Comparison of ENCODE assay signal across 8 mouse cellular contexts in the genomic region with DNA sequence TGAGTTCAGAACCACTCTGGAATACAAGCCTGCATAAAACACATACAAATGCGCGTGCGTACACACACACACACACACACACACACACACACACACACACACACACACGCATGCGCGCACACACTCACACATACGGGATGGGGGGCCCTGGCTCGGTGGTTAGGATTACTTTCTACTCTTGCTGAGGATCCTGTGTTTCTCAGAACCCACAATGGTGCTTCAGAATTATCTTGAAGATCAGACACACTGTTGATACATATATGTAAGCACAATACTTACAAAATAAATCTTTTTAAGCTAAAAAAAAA. TPM values are rescaled to one million over a fixed set of nuclear protein-coding genes. Genes with fewer than 3 reads are reported as not detected.
DNase-seq lines count a peak whose midpoint lies in the region; ATAC-seq lines count a peak whose summit lies in the region.

No protein-coding gene starts in this region.

- no peak overlapping the region for H3K9ac ChIP-seq in lung, embryonic 15.5 days
- no peak overlapping the region for H3K9ac ChIP-seq in forebrain, embryonic 12.5 days
- no peak overlapping the region for H3K9ac ChIP-seq in neural tube, embryonic 14.5 days (replicated peaks; ENCODE audit: low read depth, low read length)

- H3K4me1 ChIP-seq in lung, embryonic 15.5 days: peaks cover 12% of the 10 kb centered on the region
- peaks cover 16% of the 10 kb centered on the region for H3K4me1 ChIP-seq in forebrain, embryonic 12.5 days
- H3K4me1 ChIP-seq in limb, embryonic 10.5 days: peaks cover 14% of the 10 kb centered on the region
- peaks cover 8% of the 10 kb centered on the region for H3K4me1 ChIP-seq in neural tube, embryonic 14.5 days (ENCODE audit: control insufficient read depth, insufficient read depth, low read length)

- H3K4me2 ChIP-seq in lung, embryonic 15.5 days: peak overlapping the region; percentile 64; the same call in 1 of the 2 replicates
- peak overlapping the region; percentile 43; the same call in 1 of the 2 replicates for H3K4me2 ChIP-seq in forebrain, embryonic 12.5 days
- H3K4me2 ChIP-seq in neural tube, embryonic 14.5 days (ENCODE audit: low read depth, low read length): peak overlapping the region; percentile 30; the same call in 1 of the 2 replicates

- WGBS in lung, embryonic 15.5 days: 83% methylated on average over 8 of the region's 8 CpGs
- WGBS in forebrain, embryonic 12.5 days: 91% methylated on average over 8 of the region's 8 CpGs
- 81% methylated on average over 8 of the region's 8 CpGs for WGBS in limb, embryonic 10.5 days
- WGBS in neural tube, embryonic 14.5 days: 81% methylated on average over 8 of the region's 8 CpGs

- ATAC-seq in lung, embryonic 15.5 days (ENCODE audit: borderline replicate concordance, extremely low read depth, low FRiP score, low TSS enrichment): no peak
- ATAC-seq in forebrain, embryonic 12.5 days (ENCODE audit: low FRiP score): peak; percentile 21; the same call in 1 of the 2 replicates
- no peak; the same call in 1 of the 2 replicates for ATAC-seq in neural tube, embryonic 14.5 days (ENCODE audit: low read depth)

- H3K36me3 ChIP-seq in lung, embryonic 15.5 days: no peaks in the 10 kb centered on the region
- no peaks in the 10 kb centered on the region for H3K36me3 ChIP-seq in forebrain, embryonic 12.5 days (replicated peaks)
- H3K36me3 ChIP-seq in limb, embryonic 10.5 days: no peaks in the 10 kb centered on the region
- H3K36me3 ChIP-seq in neural tube, embryonic 14.5 days (ENCODE audit: control insufficient read depth, insufficient read depth, low read length): no peaks in the 10 kb centered on the region

- no peak overlapping the region for H3K27ac ChIP-seq in lung, embryonic 15.5 days
- no peak overlapping the region for H3K27ac ChIP-seq in forebrain, embryonic 12.5 days
- peak overlapping the region; percentile 86; the same call in 1 of the 2 replicates for H3K27ac ChIP-seq in limb, embryonic 10.5 days
- no peak overlapping the region for H3K27ac ChIP-seq in neural tube, embryonic 14.5 days (ENCODE audit: low read depth, low read length)

- DNase-seq in lung, adult 18-20 months: no peak
- DNase-seq in limb, embryonic 10.5 days (ENCODE audit: low spot score): no peak
- no peak for DNase-seq in thymus, postnatal 14 days
- DNase-seq in gastrocnemius, adult 18-20 months (ENCODE audit: low spot score): no peak
- DNase-seq in urinary bladder, adult 2 months (ENCODE audit: low spot score): no peak

- H3K9me3 ChIP-seq in lung, embryonic 15.5 days: no peaks in the 10 kb centered on the region
- H3K9me3 ChIP-seq in forebrain, embryonic 12.5 days: no peaks in the 10 kb centered on the region
- no peaks in the 10 kb centered on the region for H3K9me3 ChIP-seq in limb, embryonic 10.5 days (replicated peaks)
- no peaks in the 10 kb centered on the region for H3K9me3 ChIP-seq in neural tube, embryonic 14.5 days (ENCODE audit: control insufficient read depth, low read length)

- H3K27me3 ChIP-seq in lung, embryonic 15.5 days: no peaks in the 10 kb centered on the region
- no peaks in the 10 kb centered on the region for H3K27me3 ChIP-seq in forebrain, embryonic 12.5 days
- H3K27me3 ChIP-seq in limb, embryonic 10.5 days (ENCODE audit: low read depth, poor library complexity, severe bottlenecking): no peaks in the 10 kb centered on the region
- no peaks in the 10 kb centered on the region for H3K27me3 ChIP-seq in neural tube, embryonic 14.5 days (ENCODE audit: control insufficient read depth, insufficient read depth, low read length)

- H3K4me3 ChIP-seq in lung, embryonic 15.5 days: no peak overlapping the region
- H3K4me3 ChIP-seq in forebrain, embryonic 12.5 days (replicated peaks): peak overlapping the region; percentile 80
- peak overlapping the region; percentile 94 for H3K4me3 ChIP-seq in limb, embryonic 10.5 days
- H3K4me3 ChIP-seq in neural tube, embryonic 14.5 days (ENCODE audit: low read depth, low read length): no peak overlapping the region

RNA-seq across cellular contexts. Expression of gene Ubac1, which starts 0.7 kb away (rescaled TPM):
- 70.3 and 71.7 TPM in 2 replicates for polyA plus RNA-seq in lung, embryonic 15.5 days (2015; fragmentation: Nextera tagmentation; extraction: Ambion mirVana)
- polyA plus RNA-seq in forebrain, embryonic 12.5 days (2016; fragmentation: Nextera tagmentation; extraction: Ambion mirVana): 86.7 and 88.6 TPM in 2 replicates
- 95.5 and 95.6 TPM in 2 replicates for polyA plus RNA-seq in limb, embryonic 10.5 days (2016; fragmentation: Nextera tagmentation; extraction: Ambion mirVana)
- 154 and 155 TPM in 2 replicates for polyA plus RNA-seq in neural tube, embryonic 14.5 days (2014; fragmentation: Nextera tagmentation; extraction: Ambion mirVana)
- 100 to 1,000 TPM; 210 to 235 TPM for total RNA-seq in gastrocnemius, adult 18-20 months (2021)
- 56.6 and 62.4 TPM in 2 replicates for polyA plus RNA-seq in urinary bladder, adult 2 months (2012; rRNA removed)

RNA-seq across cellular contexts. Expression of gene Camsap1, which starts 39.1 kb away (rescaled TPM):
- polyA plus RNA-seq in lung, embryonic 15.5 days (2015; fragmentation: Nextera tagmentation; extraction: Ambion mirVana): 14.8 and 20.4 TPM in 2 replicates
- polyA plus RNA-seq in forebrain, embryonic 12.5 days (2016; fragmentation: Nextera tagmentation; extraction: Ambion mirVana): 71.7 and 80.5 TPM in 2 replicates
- 30.5 and 34.7 TPM in 2 replicates for polyA plus RNA-seq in limb, embryonic 10.5 days (2016; fragmentation: Nextera tagmentation; extraction: Ambion mirVana)
- polyA plus RNA-seq in neural tube, embryonic 14.5 days (2014; fragmentation: Nextera tagmentation; extraction: Ambion mirVana): 73.4 and 90.1 TPM in 2 replicates
- total RNA-seq in gastrocnemius, adult 18-20 months (2021): 10 to 100 TPM; 41.6 to 52.5 TPM
- 7.4 and 12.4 TPM in 2 replicates for polyA plus RNA-seq in urinary bladder, adult 2 months (2012; rRNA removed)

Comparison
In these comparisons a context has a peak if more than half of its experiments do, and no peak if none do; other contexts are left out.
1. H3K4me3 ChIP-seq: peak in forebrain, embryonic 12.5 days (single experiment) and limb, embryonic 10.5 days (single experiment); none in lung, embryonic 15.5 days (single experiment) and neural tube, embryonic 14.5 days (single experiment).
2. Peak in every context shown above with its lines, with median percentiles within 50 percentile points of each other: H3K4me2 ChIP-seq.